Mouse (Mus musculus) kidney, embryonic 15.5 days (tissue): ENCODE measurements at regions not wholly inside any gene's neighbourhood (a gene's known extent, or its start where the extent isn't known, plus 50 kb on each side); places are given as distances from the start of the nearest gene placed in this dataset.

Experiments used
- ATAC-seq: fragments of 200-750 bp; cut with Nextera tagmentation; replicated peaks from 2 replicates; pipeline ENCODE4 v1.8.0; 2017; ENCODE audit warnings: moderate TSS enrichment; ENCODE audit not compliant: low FRiP score
- H3K27ac ChIP-seq: fragments of 300-500 bp; sonication (generic); 2 replicates; pipeline ENCODE4 v1.5.1; 2015; ENCODE audit warnings: mild to moderate bottlenecking, inconsistent platforms
- H3K27me3 ChIP-seq: fragments of 300-500 bp; sonication (generic); 2 replicates; pipeline ENCODE4 v1.6.1; 2015; ENCODE audit warnings: inconsistent platforms
- H3K36me3 ChIP-seq: fragments of 300-500 bp; sonication (generic); 2 replicates; pipeline ENCODE4 v1.6.1; 2015; ENCODE audit warnings: inconsistent platforms
- H3K4me1 ChIP-seq: fragments of 300-500 bp; sonication (generic); 2 replicates; pipeline ENCODE4 v1.6.1; 2015; ENCODE audit warnings: inconsistent platforms
- H3K4me2 ChIP-seq: fragments of 300-500 bp; sonication (generic); 2 replicates; pipeline ENCODE4 v1.6.1; 2015; ENCODE audit warnings: moderate library complexity, mild to moderate bottlenecking, inconsistent platforms
- H3K4me3 ChIP-seq: fragments of 300-500 bp; sonication (generic); replicated peaks from 2 replicates; pipeline ENCODE4 v1.5.1; 2015; ENCODE audit warnings: mild to moderate bottlenecking, inconsistent platforms
- H3K9ac ChIP-seq: fragments of 300-500 bp; sonication (generic); 2 replicates; pipeline ENCODE4 v1.6.1; 2015; ENCODE audit warnings: mild to moderate bottlenecking, inconsistent platforms
- H3K9me3 ChIP-seq: fragments of 300-500 bp; sonication (generic); replicated peaks from 2 replicates; pipeline ENCODE4 v1.6.1; 2016; ENCODE audit warnings: inconsistent platforms
- WGBS: fragments of 180-500 bp; shearing (Covaris S2); methylation state at CpG from one replicate; pipeline ENCODE4 v1.1.7; 2015; ENCODE audit warnings: mixed read lengths; 5-methylcytosine and 5-hydroxymethylcytosine counted together

- Histone ChIP-seq H3K4me1 (no peaks in the 10 kb centered on the region), H3K9me3 (no peaks in the 10 kb centered on the region), H3K4me2 (no peak overlapping the region), H3K9ac (no peak overlapping the region), H3K36me3 (no peaks in the 10 kb centered on the region), H3K27ac (no peak overlapping the region), H3K4me3 (no peak overlapping the region), H3K27me3 (no peaks in the 10 kb centered on the region)
- WGBS = 60% methylated on average over 3 of the region's 3 CpGs
- no peak for ATAC-seq
These were observed 142.9 kb upstream of the Dpyd start for GRCm38 (mm10) chr3:118418981-118419380.

- WGBS = 50% methylated on average over 3 of the region's 3 CpGs
- Histone ChIP-seq H3K27ac (no peak overlapping the region), H3K36me3 (no peaks in the 10 kb centered on the region), H3K4me2 (no peak overlapping the region), H3K27me3 (no peaks in the 10 kb centered on the region), H3K4me1 (peaks cover 5% of the 10 kb centered on the region), H3K9me3 (no peaks in the 10 kb centered on the region), H3K9ac (no peak overlapping the region), H3K4me3 (no peak overlapping the region)
- ATAC-seq = no peak
These were observed 140.2 kb upstream of the Dpyd start for GRCm38 (mm10) chr3:118421701-118422100.

- peak overlapping the region; percentile 65 for H3K4me2 ChIP-seq
- no peaks in the 10 kb centered on the region for H3K36me3 ChIP-seq
- no peak overlapping the region for H3K27ac ChIP-seq
- peaks cover 16% of the 10 kb centered on the region for H3K4me1 ChIP-seq
- H3K4me3 ChIP-seq = peak overlapping the region; percentile 35
- WGBS = 4% methylated on average over 19 of the region's 19 CpGs
- no peaks in the 10 kb centered on the region for H3K9me3 ChIP-seq
- H3K27me3 ChIP-seq = peaks cover 11% of the 10 kb centered on the region
- ATAC-seq = peak; percentile 66
- H3K9ac ChIP-seq = no peak overlapping the region
These were observed 136.2 kb upstream of the Dpyd start for GRCm38 (mm10) chr3:118425748-118426147.

GRCm38 (mm10) chr3:118428523-118428922 is 133.4 kb upstream of the Dpyd start:
- H3K4me2 ChIP-seq = no peak overlapping the region
- ATAC-seq = no peak

GRCm38 (mm10) chr3:118429825-118430630 is 131.9 kb upstream of the Dpyd start:
- Histone ChIP-seq H3K27me3 (peaks cover 51% of the 10 kb centered on the region), H3K4me1 (peaks cover 38% of the 10 kb centered on the region), H3K9me3 (no peaks in the 10 kb centered on the region), H3K36me3 (no peaks in the 10 kb centered on the region), H3K9ac (no peak overlapping the region), H3K4me2 (peak overlapping the region; percentile 53), H3K27ac (no peak overlapping the region), H3K4me3 (peak overlapping the region; percentile 24)
- 8% methylated on average over 29 of the region's 29 CpGs for WGBS
- no peak for ATAC-seq

More at GRCm38 (mm10) chr3:118428523-118428922, 133.4 kb upstream of the Dpyd start:
- Histone ChIP-seq H3K9me3 (no peaks in the 10 kb centered on the region), H3K4me3 (no peak overlapping the region), H3K9ac (no peak overlapping the region), H3K27ac (no peak overlapping the region), H3K4me1 (peaks cover 25% of the 10 kb centered on the region), H3K27me3 (peaks cover 38% of the 10 kb centered on the region), H3K36me3 (no peaks in the 10 kb centered on the region)
- WGBS = under 1% methylated on average over 5 of the region's 5 CpGs

- Histone ChIP-seq H3K4me3 (peak overlapping the region; percentile 24), H3K4me2 (peak overlapping the region; percentile 53), H3K27me3 (peaks cover 56% of the 10 kb centered on the region), H3K36me3 (no peaks in the 10 kb centered on the region), H3K9me3 (no peaks in the 10 kb centered on the region), H3K9ac (no peak overlapping the region), H3K4me1 (peaks cover 40% of the 10 kb centered on the region), H3K27ac (no peak overlapping the region)
- ATAC-seq = no peak
- WGBS = 2% methylated on average over 7 of the region's 7 CpGs
These were observed 131.4 kb upstream of the Dpyd start for GRCm38 (mm10) chr3:118430631-118430906.

- WGBS = 1% methylated on average over 22 of the region's 22 CpGs
- ATAC-seq = peak; percentile 92
- H3K27me3 ChIP-seq = peaks cover 62% of the 10 kb centered on the region
These were observed 130.8 kb upstream of the Dpyd start for GRCm38 (mm10) chr3:118431031-118431723.

GRCm38 (mm10) chr3:118433441-118434021 is 128.4 kb upstream of the Dpyd start:
- Histone ChIP-seq H3K4me3 (peak overlapping the region; percentile 47), H3K27me3 (peaks cover 73% of the 10 kb centered on the region), H3K36me3 (no peaks in the 10 kb centered on the region), H3K4me2 (peak overlapping the region; percentile 81), H3K4me1 (peaks cover 35% of the 10 kb centered on the region), H3K9me3 (no peaks in the 10 kb centered on the region), H3K9ac (no peak overlapping the region), H3K27ac (no peak overlapping the region)
- 2% methylated on average over 30 of the region's 31 CpGs for WGBS
- no peak for ATAC-seq

More at GRCm38 (mm10) chr3:118431031-118431723, 130.8 kb upstream of the Dpyd start:
- Histone ChIP-seq H3K36me3 (no peaks in the 10 kb centered on the region), H3K4me2 (peak overlapping the region; percentile 53), H3K4me1 (peaks cover 35% of the 10 kb centered on the region), H3K9me3 (no peaks in the 10 kb centered on the region), H3K27ac (no peak overlapping the region), H3K4me3 (peak overlapping the region; percentile 24), H3K9ac (no peak overlapping the region)

GRCm38 (mm10) chr3:118434311-118434710 is 127.6 kb upstream of the Dpyd start:
- no peaks in the 10 kb centered on the region for H3K9me3 ChIP-seq
- H3K9ac ChIP-seq = no peak overlapping the region
- H3K4me1 ChIP-seq = peaks cover 35% of the 10 kb centered on the region
- peaks cover 73% of the 10 kb centered on the region for H3K27me3 ChIP-seq
- H3K4me2 ChIP-seq = peak overlapping the region; percentile 81
- H3K4me3 ChIP-seq = peak overlapping the region; percentile 47
- H3K27ac ChIP-seq = no peak overlapping the region
- H3K36me3 ChIP-seq = no peaks in the 10 kb centered on the region
- no peak for ATAC-seq
- under 1% methylated on average over 17 of the region's 17 CpGs for WGBS

- H3K36me3 ChIP-seq = no peaks in the 10 kb centered on the region
- no peaks in the 10 kb centered on the region for H3K9me3 ChIP-seq
- peak overlapping the region; percentile 81 for H3K4me2 ChIP-seq
- peak overlapping the region; percentile 47 for H3K4me3 ChIP-seq
- no peak overlapping the region for H3K27ac ChIP-seq
- WGBS = under 1% methylated on average over 13 of the region's 13 CpGs
- peaks cover 33% of the 10 kb centered on the region for H3K4me1 ChIP-seq
- ATAC-seq = no peak
- H3K9ac ChIP-seq = no peak overlapping the region
- peaks cover 70% of the 10 kb centered on the region for H3K27me3 ChIP-seq
These were observed 127.1 kb upstream of the Dpyd start for GRCm38 (mm10) chr3:118434847-118435246.

GRCm38 (mm10) chr3:118435248-118435647 is 126.7 kb upstream of the Dpyd start:
- 6% methylated on average over 9 of the region's 9 CpGs for WGBS
- no peak for ATAC-seq
- H3K27me3 ChIP-seq = peaks cover 66% of the 10 kb centered on the region

GRCm38 (mm10) chr3:118443742-118444332 is 118.1 kb upstream of the Dpyd start:
- Histone ChIP-seq H3K4me3 (no peak overlapping the region), H3K4me1 (no peaks in the 10 kb centered on the region), H3K27me3 (no peaks in the 10 kb centered on the region), H3K9ac (no peak overlapping the region), H3K4me2 (no peak overlapping the region), H3K9me3 (no peaks in the 10 kb centered on the region), H3K27ac (no peak overlapping the region), H3K36me3 (no peaks in the 10 kb centered on the region)
- ATAC-seq = no peak
- 49% methylated on average over 8 of the region's 8 CpGs for WGBS

More at GRCm38 (mm10) chr3:118435248-118435647, 126.7 kb upstream of the Dpyd start:
- no peaks in the 10 kb centered on the region for H3K9me3 ChIP-seq
- H3K4me2 ChIP-seq = peak overlapping the region; percentile 81
- peak overlapping the region; percentile 47 for H3K4me3 ChIP-seq
- no peaks in the 10 kb centered on the region for H3K36me3 ChIP-seq
- H3K4me1 ChIP-seq = peaks cover 29% of the 10 kb centered on the region
- no peak overlapping the region for H3K9ac ChIP-seq
- H3K27ac ChIP-seq = no peak overlapping the region
